Mouse (Mus musculus): ENCODE measurements around the gene Phf23.
A peak's percentile ranks its signal among the peaks of the same experiment; 100 is the strongest.

Gene Phf23

GRCm38 (mm10) chr11:70021264-70022132 is 25.9 kb downstream of the Phf23 start:
- peak; percentile 97 to 98 for DNase-seq (ENCODE audit: low spot score in 2 of 2)

- DNase-seq (ENCODE audit: low spot score in 2 of 2), result no peak
These were observed 28.0 kb downstream of the Phf23 start for GRCm38 (mm10) chr11:70023481-70024150.

DNA sequence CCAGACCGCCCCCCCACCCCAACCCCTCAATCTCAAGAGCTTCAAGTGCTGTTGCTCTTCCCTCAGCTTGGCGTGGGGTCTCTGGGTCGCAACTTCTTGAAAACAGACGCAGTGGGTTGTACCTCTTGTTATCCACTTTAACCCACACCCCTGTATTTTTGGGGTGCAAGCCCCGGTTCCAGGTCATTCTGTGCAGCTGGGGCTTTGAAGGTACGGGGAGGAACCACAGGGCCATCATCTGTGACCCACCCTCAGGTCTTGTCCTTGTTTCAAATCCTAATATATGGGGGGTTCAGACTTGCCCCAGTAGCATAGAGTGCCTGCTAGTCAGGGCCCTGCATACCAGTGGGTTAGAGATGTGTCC is 28.6 kb downstream of the Phf23 start:
- DNase-seq (ENCODE audit: low spot score in 2 of 2), result no peak

DNA sequence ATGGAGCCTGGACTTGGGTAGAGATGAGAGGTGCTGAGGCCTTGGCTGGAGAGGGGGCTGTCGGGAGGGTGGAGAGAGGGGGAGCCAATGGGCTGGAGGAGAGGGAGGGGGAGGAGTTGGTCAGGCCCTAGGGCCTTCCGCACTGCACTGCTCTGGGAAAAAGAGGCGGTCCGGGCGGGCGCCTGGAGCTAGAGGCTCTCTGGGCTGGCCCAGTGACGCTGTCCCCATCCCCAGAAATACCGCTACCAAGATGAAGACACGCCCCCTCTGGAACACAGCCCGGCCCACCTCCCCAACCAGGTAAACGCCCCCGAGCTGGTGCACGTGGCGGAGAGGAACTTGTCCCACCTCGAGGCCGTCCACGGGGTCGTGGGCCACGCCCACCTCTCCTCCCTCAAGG is 31.1 kb downstream of the Phf23 start:
- DNase-seq (ENCODE audit: low spot score in 2 of 2), result peak in 1 of 2 experiments; percentile 38

DNA sequence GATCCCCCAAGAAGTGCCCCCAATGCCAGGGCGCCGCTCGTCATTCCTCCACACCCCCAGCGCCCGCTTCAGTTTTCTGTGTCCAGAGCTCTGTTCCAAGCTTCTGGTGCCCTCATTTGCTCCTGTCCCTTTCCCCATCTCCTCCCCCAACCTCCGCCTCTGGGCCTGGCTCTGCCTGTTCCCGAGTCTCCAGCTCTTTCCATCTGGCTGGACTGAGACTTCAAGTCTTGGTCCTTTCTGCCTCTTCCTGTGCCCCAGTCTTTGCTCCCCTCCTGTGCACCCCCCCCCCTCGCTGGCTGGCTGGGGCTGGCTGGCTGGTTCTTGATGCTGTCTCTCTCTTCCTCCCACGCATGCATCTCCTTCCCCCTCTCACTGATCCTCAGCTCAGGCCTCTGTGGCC is 31.8 kb downstream of the Phf23 start:
- peak in 1 of 2 experiments; percentile 30 for DNase-seq (ENCODE audit: low spot score in 2 of 2)

DNA sequence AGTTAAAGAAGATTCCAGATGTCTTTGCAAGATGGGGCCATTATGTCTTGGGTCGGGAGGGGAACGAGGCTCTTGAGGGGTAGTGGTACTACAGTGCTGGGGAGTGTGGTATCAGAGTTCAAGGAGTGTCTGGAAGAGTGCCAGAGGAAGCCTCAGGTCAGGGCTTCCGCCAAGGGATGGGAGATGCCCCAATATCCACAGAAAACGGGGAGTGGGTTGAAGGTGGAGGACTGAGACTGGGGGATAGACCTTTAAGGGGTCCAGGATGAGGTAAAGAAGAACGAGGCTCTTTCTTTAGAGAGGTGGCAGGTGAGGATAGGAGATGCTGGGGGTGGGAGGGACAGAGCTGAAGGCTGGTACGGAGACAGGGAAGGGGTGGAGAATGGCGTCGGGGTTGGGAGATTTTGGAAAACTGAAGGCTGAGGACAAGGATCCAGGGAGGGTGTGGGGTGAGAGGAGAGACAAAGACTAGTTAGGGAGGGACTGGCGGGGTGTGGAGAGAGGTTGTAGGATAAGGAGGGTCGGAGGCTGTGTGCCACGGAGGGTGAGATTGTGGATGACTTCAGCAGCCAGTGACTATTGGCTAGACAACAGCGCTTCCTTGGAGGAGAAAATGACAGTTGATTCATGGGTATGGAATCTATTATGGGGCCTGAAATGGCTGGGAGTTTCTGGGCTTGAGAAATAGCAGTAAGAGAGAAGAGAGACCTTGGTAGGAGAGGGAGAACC is 33.0 kb downstream of the Phf23 start:
- no peak for DNase-seq (ENCODE audit: low spot score in 2 of 2)

DNA sequence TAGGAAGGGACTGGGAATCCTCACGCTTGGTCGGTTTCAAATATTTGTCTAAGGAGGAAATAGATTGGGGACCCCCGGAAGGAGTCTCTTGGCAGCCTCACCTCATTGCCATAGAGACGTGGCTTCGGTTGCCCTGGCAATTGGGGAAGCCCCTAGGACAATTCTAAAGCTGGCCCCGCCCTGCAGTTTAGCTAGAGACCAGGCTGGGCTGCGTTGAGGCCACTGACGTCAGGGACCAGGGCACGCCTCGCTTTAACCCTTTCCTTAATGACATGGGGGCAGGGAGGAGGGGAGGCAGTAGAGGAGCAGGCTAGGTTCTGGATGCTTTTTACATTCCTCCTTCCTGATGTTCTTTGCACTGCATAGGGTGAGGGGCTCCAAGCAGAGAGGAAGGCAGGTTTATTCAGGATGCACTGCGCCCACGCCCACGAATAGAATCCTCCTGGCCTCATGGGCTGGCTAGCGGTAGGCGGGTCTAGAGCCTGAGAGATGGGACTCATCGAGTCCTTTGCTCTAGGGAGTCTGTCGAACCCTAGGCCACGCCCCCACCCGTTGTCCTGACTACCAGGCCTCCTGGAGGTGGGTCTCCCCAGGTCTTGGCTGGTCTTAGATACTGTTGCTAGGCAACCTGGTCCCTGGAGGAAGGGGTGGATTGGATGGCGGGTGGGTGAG is 33.7 kb downstream of the Phf23 start:
- peak; percentile 87 to 93 for DNase-seq (ENCODE audit: low spot score in 2 of 2)

DNA sequence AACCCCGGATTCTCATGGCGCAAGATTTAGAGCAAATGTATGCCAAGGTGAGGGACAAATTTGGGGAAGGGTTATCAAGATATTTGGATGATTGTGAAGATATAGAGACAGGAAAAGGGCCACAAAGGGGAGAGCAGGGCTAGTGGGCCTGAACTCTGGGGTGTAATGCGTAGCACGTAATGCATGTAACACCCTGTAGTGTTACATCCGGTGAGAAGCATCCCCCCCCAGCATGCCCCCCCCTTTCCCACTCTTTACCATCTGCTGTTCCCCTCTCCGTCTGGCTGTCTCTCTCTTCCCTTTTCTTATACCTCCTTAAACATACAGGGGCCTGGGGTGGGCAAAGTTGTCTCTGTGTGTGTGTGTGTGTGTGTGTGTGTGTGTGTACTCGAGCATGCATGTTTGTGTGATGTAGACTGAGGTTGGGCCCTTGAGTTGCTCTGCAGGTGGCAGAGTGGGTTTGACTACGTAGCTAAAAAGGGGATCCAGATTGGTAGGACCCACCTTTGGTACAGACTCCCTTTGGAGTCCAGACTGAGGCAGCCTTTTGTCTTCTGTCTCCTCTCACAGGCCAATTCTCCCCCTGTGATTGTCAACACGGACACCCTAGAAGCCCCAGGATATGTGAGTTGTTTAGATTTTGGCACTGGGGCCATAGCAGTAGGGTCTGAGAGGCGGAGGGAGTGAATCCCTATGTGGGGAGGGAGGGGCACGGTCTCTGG is 34.4 kb downstream of the Phf23 start:
- DNase-seq (ENCODE audit: low spot score in 2 of 2), result no peak

DNA sequence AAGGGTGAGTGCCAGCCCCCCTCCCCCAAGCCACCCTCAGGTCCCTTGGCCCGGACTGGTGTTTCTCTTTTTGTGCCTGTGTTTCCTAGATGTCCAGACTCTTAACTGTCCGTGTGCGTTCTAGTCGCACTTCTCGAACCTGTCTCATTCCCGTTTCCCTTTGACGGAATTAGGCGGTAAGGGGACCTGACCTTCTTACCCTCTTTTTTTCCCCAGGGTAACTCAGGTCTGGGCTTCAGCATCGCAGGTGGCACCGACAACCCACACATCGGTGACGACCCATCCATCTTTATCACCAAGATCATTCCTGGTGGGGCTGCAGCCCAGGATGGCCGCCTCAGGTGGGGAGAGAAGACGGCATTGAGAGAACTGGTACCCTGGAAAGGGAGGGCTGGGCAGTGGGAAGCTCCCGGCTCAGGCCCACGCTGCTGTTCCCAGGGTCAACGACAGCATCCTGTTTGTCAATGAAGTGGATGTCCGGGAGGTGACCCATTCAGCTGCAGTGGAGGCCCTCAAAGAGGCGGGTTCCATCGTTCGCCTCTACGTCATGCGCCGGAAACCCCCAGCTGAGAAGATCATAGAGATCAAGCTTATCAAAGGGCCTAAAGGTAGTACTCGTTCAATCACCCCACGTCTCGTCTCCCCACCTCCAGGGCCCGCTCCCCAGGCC is 35.2 kb downstream of the Phf23 start:
- no peak for DNase-seq (ENCODE audit: low spot score in 2 of 2)

- no peak for DNase-seq (ENCODE audit: low spot score in 2 of 2)
These were observed 35.7 kb downstream of the Phf23 start for GRCm38 (mm10) chr11:70031321-70031670.

DNA sequence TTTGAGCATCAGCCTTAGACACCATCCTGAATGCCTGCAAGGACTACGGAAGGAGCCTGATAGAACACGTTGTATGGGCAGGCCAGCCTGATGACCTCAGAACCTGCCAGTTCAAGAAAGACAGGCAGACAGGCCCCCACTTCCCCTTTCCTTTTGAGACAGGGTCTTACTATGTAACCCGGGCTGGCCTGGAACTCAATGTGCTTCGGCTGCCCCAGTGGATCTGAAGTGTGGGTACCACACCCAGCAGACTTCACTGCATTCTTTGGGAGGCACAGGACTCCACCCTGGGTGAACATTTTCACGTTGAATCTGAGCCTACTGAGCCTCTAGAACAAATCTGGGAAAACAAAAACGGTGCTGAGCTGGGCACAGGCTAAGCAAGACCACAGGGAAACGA is 42.6 kb downstream of the Phf23 start:
- DNase-seq (ENCODE audit: low spot score in 2 of 2), result no peak

GRCm38 (mm10) chr11:70039631-70040030 is 44.1 kb downstream of the Phf23 start:
- no peak for DNase-seq (ENCODE audit: low spot score in 2 of 2)

DNA sequence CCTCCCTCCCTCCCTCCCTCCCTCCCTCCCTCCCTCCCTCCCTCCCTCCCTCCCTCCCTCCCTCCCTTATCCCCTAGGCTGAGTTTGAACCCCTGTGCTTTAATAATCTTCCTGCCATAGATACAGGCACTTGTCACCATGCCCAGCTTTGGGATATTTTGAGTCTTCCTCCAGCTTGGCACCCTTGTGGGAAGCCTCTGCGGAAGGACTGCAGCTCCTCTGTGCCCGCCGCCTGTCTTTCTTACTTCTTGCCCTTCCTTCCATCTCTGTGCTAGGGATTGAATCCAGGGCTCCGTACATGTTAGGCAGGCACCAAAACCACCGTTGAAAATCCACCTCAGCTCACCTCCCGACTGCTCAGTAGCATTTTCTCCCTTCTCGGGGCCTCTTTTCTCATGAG is 44.6 kb downstream of the Phf23 start:
- DNase-seq (ENCODE audit: low spot score in 2 of 2), result no peak

DNA sequence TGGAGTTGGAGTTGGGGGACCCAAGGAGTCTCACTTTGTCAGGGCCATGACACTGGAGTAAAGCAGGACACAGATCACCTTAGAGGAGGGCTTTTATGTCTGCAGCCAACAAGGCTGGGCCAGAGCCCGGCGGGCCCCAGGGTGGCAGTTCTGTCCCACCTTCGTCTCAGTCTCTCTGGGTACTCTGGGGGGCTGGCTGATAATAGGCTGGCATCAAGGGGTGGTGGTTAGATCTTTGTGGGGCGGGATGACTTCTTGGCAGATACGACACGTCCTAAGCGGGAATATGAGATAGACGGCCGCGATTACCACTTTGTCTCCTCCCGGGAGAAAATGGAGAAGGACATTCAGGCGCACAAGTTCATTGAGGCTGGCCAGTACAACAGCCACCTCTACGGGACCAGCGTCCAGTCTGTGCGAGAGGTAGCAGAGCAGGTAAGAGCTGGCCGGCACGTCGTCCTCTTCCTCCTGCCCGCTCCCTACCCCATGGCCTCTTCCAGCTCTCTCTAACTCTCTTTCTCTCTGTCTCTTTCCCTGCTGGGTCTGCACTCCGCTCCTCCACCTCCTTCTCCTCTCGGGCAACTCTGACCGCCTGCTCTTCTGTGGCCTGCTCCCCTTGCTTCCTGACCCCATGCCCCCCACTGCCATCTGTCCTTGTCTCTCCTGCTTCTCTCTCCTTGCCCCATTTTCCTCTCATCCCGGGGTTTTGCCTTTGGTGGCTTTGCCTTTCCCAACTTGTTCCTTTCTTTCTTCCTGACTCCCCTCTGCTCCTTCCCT is 46.9 kb downstream of the Phf23 start:
- DNase-seq (ENCODE audit: low spot score in 2 of 2), result peak in 1 of 2 experiments; percentile 3

DNA sequence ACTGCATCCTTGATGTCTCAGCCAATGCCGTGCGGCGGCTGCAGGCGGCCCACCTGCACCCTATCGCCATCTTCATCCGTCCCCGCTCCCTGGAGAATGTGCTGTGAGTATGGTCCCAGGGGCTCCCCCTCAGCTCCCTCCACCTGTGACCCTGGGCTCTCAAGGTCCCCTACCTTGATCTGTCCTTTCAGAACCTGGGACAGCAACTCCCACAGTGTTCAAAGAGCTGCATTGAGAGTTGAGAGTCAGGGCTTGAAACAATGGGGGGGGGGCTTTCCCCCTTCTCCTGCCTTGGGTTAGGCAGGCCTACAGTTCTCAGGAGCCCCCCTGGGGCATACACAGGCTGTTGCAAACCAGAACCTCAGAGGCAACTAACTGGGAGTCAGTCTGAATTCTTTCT is 48.1 kb downstream of the Phf23 start:
- DNase-seq (ENCODE audit: low spot score in 2 of 2), result peak in 1 of 2 experiments; percentile 2

- DNase-seq (ENCODE audit: low spot score in 2 of 2), result no peak
These were observed 49.9 kb downstream of the Phf23 start for GRCm38 (mm10) chr11:70045435-70045834.

DNA sequence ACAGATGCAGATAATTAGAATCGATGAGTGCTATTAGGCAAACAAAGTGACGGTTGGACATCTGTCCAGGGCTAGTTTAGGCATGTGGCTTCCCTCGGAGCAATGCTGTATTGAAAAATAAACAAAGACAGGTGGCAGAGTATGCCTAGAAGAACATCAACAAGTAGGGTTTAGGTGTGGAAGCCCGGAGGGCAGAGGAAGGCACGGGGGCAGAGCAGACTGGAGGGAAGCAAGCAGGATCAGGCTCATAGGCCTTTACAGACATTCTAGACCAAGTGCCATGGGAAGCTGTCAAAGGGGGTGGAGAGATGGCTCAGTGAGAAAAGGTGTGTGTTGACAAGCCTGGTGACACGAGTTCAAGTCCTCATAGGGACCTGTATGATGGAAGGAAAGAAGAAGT is 53.8 kb downstream of the Phf23 start:
- no peak for DNase-seq (ENCODE audit: low spot score in 2 of 2)

Measured in frontal cortex, postnatal 14 days (tissue).